Mouse (Mus musculus): ENCODE data around the gene Gm11127.
"Not testable (repeated sequence)": the region's sequence is repeated elsewhere in the genome, so short reads cannot be mapped to it uniquely, and the experiment has no call there.

DNA sequence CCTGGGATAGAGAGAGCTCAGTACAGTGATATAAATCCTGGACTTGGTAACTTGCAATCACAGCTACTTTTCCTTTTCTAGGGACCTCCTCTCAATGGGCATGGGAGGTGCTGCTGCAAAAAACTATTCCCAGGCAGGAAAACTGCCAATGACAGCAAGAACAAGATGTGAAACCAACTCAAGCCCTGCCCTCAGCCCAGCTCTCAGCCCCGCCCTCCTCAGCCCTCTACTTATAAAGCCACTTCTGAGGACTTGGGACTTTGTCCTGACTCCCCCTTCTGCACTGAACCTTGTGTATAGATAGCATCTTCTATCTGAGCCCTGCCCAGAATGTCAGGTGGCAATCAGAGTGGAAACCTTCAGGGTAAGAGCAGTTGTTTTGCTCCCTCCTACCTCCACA, at the start of gene Gm11127:
- not testable (repeated sequence) for TF ChIP-seq POLR2A (IDR thresholded peaks at IDR 0.05; ENCODE audit: borderline replicate concordance, extremely low read depth, low read depth, low read length); CTCF (IDR thresholded peaks at IDR 0.05; ENCODE audit: insufficient read depth, low read length)
